Mouse (Mus musculus) left cerebral cortex, adult 9 months (tissue): ENCODE measurements around the gene H2al1d.
"Not testable (repeated sequence)": the region's sequence is repeated elsewhere in the genome, so short reads cannot be mapped to it uniquely, and the experiment has no call there.

Source experiments
- DNase-seq, 2 experiments: peaks; one replicate each; pipeline ENCODE4 v3.0.0; 2022; ENCODE audit warnings: low spot score in 2 of 2

The H2al1d gene

DNA sequence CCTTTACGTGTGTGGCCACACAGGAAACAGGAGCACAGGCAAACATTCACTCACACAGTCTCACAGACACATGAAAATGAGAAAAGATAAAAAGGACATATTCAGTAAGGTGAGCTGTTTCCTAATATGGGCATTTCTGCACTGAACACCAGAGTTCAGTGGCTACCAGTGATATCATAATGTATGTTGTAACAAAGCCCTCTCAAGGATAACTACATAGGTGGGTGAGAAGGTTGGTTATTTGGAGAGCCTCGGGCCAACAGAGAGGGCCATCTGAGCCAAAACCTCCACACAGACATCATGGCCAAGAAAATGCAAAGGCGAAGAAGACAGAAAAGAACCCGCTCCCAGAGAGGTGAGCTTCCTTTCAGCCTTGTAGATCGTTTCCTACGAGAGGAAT is at the start of gene H2al1d:
Gene H2al1d, plus strand, starts transcription at position 301 of the 400 bp plus-strand sequence.
- not testable (repeated sequence) for DNase-seq

- no peak for DNase-seq
Observed at GRCm38 (mm10) chrX:11264918-11265317, 43.7 kb upstream of the H2al1d start.

- DNase-seq: no peak
Observed at GRCm38 (mm10) chrX:11267791-11268190, 40.8 kb upstream of the H2al1d start.

DNA sequence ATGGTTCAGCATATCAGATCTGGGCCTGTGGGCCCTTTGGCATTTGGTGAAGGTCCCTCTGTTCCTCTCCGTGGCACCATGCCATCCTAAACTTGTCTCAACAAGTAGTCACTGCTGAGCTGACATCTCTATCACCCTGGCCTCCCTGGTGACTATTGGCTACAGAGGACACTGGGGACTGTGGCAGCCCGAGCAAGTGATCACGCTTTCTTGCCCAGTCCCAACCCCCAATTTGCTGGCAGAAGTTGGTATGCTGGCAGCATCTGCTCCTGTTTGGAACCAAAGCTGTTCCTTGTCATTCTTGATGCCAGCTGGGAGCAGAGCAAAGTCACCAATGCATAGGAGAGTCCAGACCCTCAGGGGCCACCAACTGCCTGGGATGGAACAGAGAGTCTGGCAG is 39.5 kb upstream of the H2al1d start:
- DNase-seq: peak in 1 of 2 experiments; percentile 25

- no peak for DNase-seq
Observed at GRCm38 (mm10) chrX:11273190-11273589, 35.4 kb upstream of the H2al1d start.

GRCm38 (mm10) chrX:11277083-11277482 is 31.5 kb upstream of the H2al1d start:
- DNase-seq: no peak

DNA sequence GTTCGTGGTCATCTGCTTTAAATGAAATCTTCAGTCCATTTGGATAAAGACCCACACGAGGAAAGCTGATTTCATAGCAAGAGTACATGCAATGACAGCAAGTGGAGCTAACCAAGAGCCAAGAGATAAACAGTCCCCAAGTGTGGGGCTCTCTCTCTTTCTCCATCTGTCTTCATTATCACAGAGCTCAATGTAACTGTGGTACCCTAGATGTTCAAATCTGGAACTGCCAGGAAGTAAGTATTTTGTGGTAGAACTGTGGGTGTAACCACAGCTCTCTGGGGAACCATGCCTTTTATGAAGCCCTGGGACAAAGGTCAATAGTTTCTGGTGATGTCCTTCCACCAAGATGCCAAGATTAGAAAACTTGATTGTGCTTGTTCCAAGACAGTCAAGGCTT is 27.9 kb upstream of the H2al1d start:
- no peak for DNase-seq

DNA sequence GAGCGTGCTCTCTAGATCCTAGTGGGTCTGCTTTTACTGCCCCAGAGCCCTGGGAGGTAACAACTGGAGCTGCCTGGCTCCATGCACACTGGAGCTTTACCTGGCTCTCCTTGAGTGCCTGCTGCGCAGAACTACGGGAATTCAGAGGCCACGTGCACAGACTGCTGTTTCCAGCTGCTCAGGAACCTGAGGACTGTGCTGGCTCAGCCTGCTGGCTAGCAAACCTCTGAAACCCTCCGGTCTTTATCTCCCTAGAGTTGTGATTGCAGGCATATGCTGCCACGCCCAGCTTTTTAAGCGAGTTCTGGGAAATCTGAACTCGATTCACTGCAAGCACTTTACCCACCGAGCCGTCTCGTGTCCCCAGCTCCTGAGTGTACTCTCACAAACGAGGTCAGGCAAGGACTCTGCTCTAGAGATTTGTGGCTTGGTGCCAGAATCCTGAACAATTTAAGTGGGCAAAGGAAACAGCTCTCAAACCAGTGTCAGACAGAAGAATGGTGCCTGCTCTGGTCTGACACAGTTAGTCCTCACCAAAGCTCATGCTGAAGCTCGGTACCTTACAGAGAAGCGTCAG is 20.2 kb upstream of the H2al1d start:
- DNase-seq: no peak

DNA sequence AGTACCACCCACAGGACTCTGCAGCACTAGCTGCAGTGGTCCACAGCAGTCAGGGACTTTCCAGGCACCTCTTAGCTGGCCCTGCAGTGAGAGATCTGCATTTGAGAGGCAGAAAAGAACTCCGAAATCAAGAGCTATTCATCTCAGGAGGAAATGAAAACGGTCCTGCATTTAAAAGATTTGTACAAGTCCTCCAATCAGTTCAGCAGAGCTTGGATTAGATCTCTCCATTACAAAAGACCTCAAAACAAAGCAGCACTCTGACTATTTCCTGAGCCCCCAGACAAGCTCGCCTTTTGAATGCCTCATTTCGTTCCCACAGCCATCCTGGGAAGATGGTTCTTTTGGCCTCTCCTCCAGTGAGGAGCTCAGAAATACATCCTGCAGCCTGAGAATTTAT is 19.4 kb upstream of the H2al1d start:
- DNase-seq: no peak

DNA sequence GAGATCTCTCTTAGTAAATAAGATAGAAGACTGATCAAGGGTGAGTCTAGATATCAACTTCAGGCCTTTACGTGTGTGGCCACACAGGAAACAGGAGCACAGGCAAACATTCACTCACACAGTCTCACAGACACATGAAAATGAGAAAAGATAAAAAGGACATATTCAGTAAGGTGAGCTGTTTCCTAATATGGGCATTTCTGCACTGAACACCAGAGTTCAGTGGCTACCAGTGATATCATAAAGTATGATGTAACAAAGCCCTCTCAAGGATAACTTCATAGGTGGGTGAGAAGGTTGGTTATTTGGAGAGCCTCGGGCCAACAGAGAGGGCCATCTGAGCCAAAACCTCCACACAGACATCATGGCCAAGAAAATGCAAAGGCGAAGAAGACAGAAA is 9.7 kb upstream of the H2al1d start, which contains the start of gene H2al1a:
Gene H2al1a, plus strand, starts transcription at position 301 of the 400 bp plus-strand sequence.
- DNase-seq: not testable (repeated sequence)

- not testable (repeated sequence) for DNase-seq
Observed at GRCm38 (mm10) chrX:11302132-11302531, 6.5 kb upstream of the H2al1d start, which contains the start of gene H2al1b. TSS of gene H2al1b (plus strand) at chrX:11302432.

- not testable (repeated sequence) for DNase-seq
Observed at GRCm38 (mm10) chrX:11305355-11305754, 3.3 kb upstream of the H2al1d start, which contains the start of gene H2al1c. TSS of gene H2al1c (plus strand) at chrX:11305655.

DNA sequence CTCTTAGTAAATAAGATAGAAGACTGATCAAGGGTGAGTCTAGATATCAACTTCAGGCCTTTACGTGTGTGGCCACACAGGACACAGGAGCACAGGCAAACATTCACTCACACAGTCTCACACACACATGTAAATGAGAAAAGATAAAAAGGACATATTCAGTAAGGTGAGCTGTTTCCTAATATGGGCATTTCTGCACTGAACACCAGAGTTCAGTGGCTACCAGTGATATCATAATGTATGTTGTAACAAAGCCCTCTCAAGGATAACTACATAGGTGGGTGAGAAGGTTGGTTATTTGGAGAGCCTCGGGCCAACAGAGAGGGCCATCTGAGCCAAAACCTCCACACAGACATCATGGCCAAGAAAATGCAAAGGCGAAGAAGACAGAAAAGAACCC is 3.0 kb downstream of the H2al1d start, which contains the start of gene H2al1e:
Gene H2al1e, plus strand, starts transcription at position 301 of the 400 bp plus-strand sequence.
- not testable (repeated sequence) for DNase-seq

GRCm38 (mm10) chrX:11314858-11315257 is 6.2 kb downstream of the H2al1d start, which contains the start of gene H2al1f:
TSS of gene H2al1f (plus strand) at chrX:11315158.
- not testable (repeated sequence) for DNase-seq

- not testable (repeated sequence) for DNase-seq
Observed at GRCm38 (mm10) chrX:11317956-11318355, 9.3 kb downstream of the H2al1d start, which contains the start of gene H2al1g. TSS of gene H2al1g (plus strand) at chrX:11318256.

- not testable (repeated sequence) for DNase-seq
Observed at GRCm38 (mm10) chrX:11321192-11321591, 12.6 kb downstream of the H2al1d start, which contains the start of gene H2al1h. TSS of gene H2al1h (plus strand) at chrX:11321492.

DNA sequence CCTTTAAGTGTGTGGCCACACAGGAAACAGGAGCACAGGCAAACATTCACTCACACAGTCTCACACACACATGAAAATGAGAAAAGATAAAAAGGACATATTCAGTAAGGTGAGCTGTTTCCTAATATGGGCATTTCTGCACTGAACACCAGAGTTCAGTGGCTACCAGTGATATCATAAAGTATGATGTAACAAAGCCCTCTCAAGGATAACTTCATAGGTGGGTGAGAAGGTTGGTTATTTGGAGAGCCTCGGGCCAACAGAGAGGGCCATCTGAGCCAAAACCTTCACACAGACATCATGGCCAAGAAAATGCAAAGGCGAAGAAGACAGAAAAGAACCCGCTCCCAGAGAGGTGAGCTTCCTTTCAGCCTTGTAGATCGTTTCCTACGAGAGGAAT is 15.7 kb downstream of the H2al1d start, which contains the start of gene H2al1i:
Gene H2al1i, plus strand, starts transcription at position 301 of the 400 bp plus-strand sequence.
- DNase-seq: not testable (repeated sequence)

GRCm38 (mm10) chrX:11327522-11327921 is 18.9 kb downstream of the H2al1d start, which contains the start of gene H2al1j:
TSS of gene H2al1j (plus strand) at chrX:11327822.
- DNase-seq: not testable (repeated sequence)

GRCm38 (mm10) chrX:11345762-11346161 is 37.1 kb downstream of the H2al1d start:
- no peak for DNase-seq

- DNase-seq: no peak
Observed at GRCm38 (mm10) chrX:11346756-11347155, 38.1 kb downstream of the H2al1d start.
